Mouse (Mus musculus) CH12.LX (cell line): ENCODE data around the gene Oasl1. TPM values are rescaled to one million over a fixed set of nuclear protein-coding genes. Genes with fewer than 3 reads are reported as not detected.

Experiments used
- DNase-seq: peaks from one replicate; pipeline ENCODE4 v3.0.0-alpha.2; 2013; ENCODE audit errors: extremely low read depth
- H3K27ac ChIP-seq: 2 replicates; pipeline ENCODE4 v1.5.1; 2012; ENCODE audit warnings: low read depth, mild to moderate bottlenecking, control low read depth, moderate library complexity; ENCODE audit not compliant: insufficient read depth
- H3K27me3 ChIP-seq: replicated peaks from 2 replicates; pipeline ENCODE3; 2012; ENCODE audit warnings: inconsistent platforms
- H3K36me3 ChIP-seq, 2 experiments: replicated peaks in 1 of 2; 2 replicates each; pipeline versions ENCODE3 to v1.6.1; 2012; ENCODE audit warnings: inconsistent platforms in 1 of 2, low read length in 1 of 2, mild to moderate bottlenecking in 1 of 2, mixed read lengths in 1 of 2, moderate library complexity in 1 of 2; ENCODE audit not compliant: control insufficient read depth in 1 of 2, insufficient read depth in 1 of 2
- H3K4me1 ChIP-seq, 2 experiments: 2 replicates each; pipeline ENCODE4 v1.6.1; 2012; ENCODE audit warnings: inconsistent platforms in 1 of 2, moderate library complexity in 1 of 2; ENCODE audit not compliant: insufficient read depth in 2 of 2, control insufficient read depth in 1 of 2
- H3K4me2 ChIP-seq: 2 replicates; pipeline ENCODE4 v1.6.1; 2012; ENCODE audit warnings: low read depth, mild to moderate bottlenecking, control low read depth; ENCODE audit not compliant: poor library complexity, insufficient read depth, severe bottlenecking
- H3K4me3 ChIP-seq, 3 experiments: fragments of 150-350 bp in 1 of 3; sonication (generic) in 1 of 3; replicated peaks in 1 of 3; 2 replicates each; pipeline versions ENCODE3 to v1.5.1; 2011 to 2012; ENCODE audit warnings: low read depth in 2 of 3, low read length in 2 of 3, mild to moderate bottlenecking in 2 of 3, moderate library complexity in 2 of 3, control low read depth in 1 of 3, improper control_type of control experiment in 1 of 3, inconsistent platforms in 1 of 3, mixed read lengths in 1 of 3; ENCODE audit not compliant: poor library complexity in 1 of 3
- H3K79me2 ChIP-seq: replicated peaks from 2 replicates; pipeline ENCODE4 v1.6.1; 2012; ENCODE audit warnings: mild to moderate bottlenecking, moderate library complexity; ENCODE audit not compliant: control insufficient read depth, poor library complexity, insufficient read depth, severe bottlenecking; ENCODE audit errors: extremely low read depth
- H3K9ac ChIP-seq: 2 replicates; pipeline ENCODE4 v1.6.1; 2012; ENCODE audit warnings: low read depth, mild to moderate bottlenecking, control low read depth, moderate library complexity; ENCODE audit not compliant: insufficient read depth
- H3K9me3 ChIP-seq: replicated peaks from 2 replicates; pipeline ENCODE3; 2012; ENCODE audit warnings: low read length, inconsistent platforms, mixed read lengths
- BHLHE40 ChIP-seq: IDR thresholded peaks from 2 replicates; pipeline ENCODE4 v1.6.1; 2011; ENCODE audit warnings: mild to moderate bottlenecking, low read depth, low read length, improper control_type of control experiment
- CTCF ChIP-seq, 2 experiments: IDR thresholded peaks in 1 of 2; conservative IDR thresholded peaks in 1 of 2; 2 replicates each; pipeline ENCODE4 v1.5.1; 2011 to 2012; ENCODE audit warnings: low read depth in 2 of 2, low read length in 2 of 2, improper control_type of control experiment in 1 of 2, inconsistent platforms in 1 of 2, mild to moderate bottlenecking in 1 of 2, moderate library complexity in 1 of 2
- ELF1 ChIP-seq: IDR thresholded peaks from 2 replicates; pipeline ENCODE4 v1.6.1; 2014; ENCODE audit warnings: low read depth, mild to moderate bottlenecking, inconsistent platforms, low read length, improper control_type of control experiment
- HCFC1 ChIP-seq: IDR thresholded peaks from 2 replicates; pipeline ENCODE4 v1.6.1; 2012; ENCODE audit warnings: low read depth, mild to moderate bottlenecking, inconsistent platforms, low read length, improper control_type of control experiment
- JUND ChIP-seq: conservative IDR thresholded peaks from 2 replicates; pipeline ENCODE4 v1.6.1; 2011; ENCODE audit warnings: low read depth, low read length, improper control_type of control experiment
- MAFK ChIP-seq: IDR thresholded peaks from 2 replicates; pipeline ENCODE4 v1.6.1; 2011; ENCODE audit warnings: low read length, improper control_type of control experiment; ENCODE audit not compliant: insufficient replicate concordance
- MAZ ChIP-seq: IDR thresholded peaks from 2 replicates; pipeline ENCODE4 v1.6.1; 2012; ENCODE audit warnings: low read depth, mild to moderate bottlenecking, inconsistent platforms, low read length, improper control_type of control experiment, moderate library complexity
- MEF2A ChIP-seq: IDR thresholded peaks from 2 replicates; pipeline ENCODE4 v1.6.1; 2014; ENCODE audit warnings: low read depth, mild to moderate bottlenecking, inconsistent platforms, low read length, improper control_type of control experiment, borderline replicate concordance
- MXI1 ChIP-seq: IDR thresholded peaks from 2 replicates; pipeline ENCODE4 v1.6.1; 2011; ENCODE audit warnings: mild to moderate bottlenecking, low read depth, low read length, improper control_type of control experiment
- NRF1 ChIP-seq: IDR thresholded peaks from 2 replicates; pipeline ENCODE4 v1.6.1; 2014; ENCODE audit warnings: low read depth, mild to moderate bottlenecking, inconsistent platforms, low read length, improper control_type of control experiment, moderate library complexity
- POLR2A ChIP-seq: IDR thresholded peaks from 2 replicates; pipeline ENCODE4 v1.6.1; 2011; ENCODE audit warnings: low read depth, mild to moderate bottlenecking, improper control_type of control experiment, low read length
- RAD21 ChIP-seq: IDR thresholded peaks from 2 replicates; pipeline ENCODE4 v1.6.1; 2011; ENCODE audit warnings: low read depth, mild to moderate bottlenecking, low read length, improper control_type of control experiment, moderate library complexity
- USF1 ChIP-seq: IDR thresholded peaks from 2 replicates; pipeline ENCODE4 v1.6.1; 2014; ENCODE audit warnings: low read depth, mild to moderate bottlenecking, inconsistent platforms, low read length, improper control_type of control experiment
- USF2 ChIP-seq: conservative IDR thresholded peaks from 2 replicates; pipeline ENCODE4 v1.6.1; 2011; ENCODE audit warnings: low read depth, low read length, improper control_type of control experiment
- ZC3H11A ChIP-seq: IDR thresholded peaks from 2 replicates; pipeline ENCODE4 v1.6.1; 2012; ENCODE audit warnings: low read depth, mild to moderate bottlenecking, inconsistent platforms, low read length, improper control_type of control experiment
- ZMIZ1 ChIP-seq: IDR thresholded peaks from 2 replicates; pipeline ENCODE4 v1.6.1; 2012; ENCODE audit warnings: low read depth, mild to moderate bottlenecking, inconsistent platforms, low read length, improper control_type of control experiment
- ZNF384 ChIP-seq: IDR thresholded peaks from 2 replicates; pipeline ENCODE4 v1.6.1; 2012; ENCODE audit warnings: low read depth, low read length, improper control_type of control experiment, inconsistent platforms
- dilution Hi-C: fragments of 300-500 bp; cut with MboI; formaldehyde crosslinking; loops from 2 replicates; pipeline ENCODE4 v1.14.3; 2020; ENCODE audit warnings: low sequenced_read_pairs; ENCODE audit not compliant: extremely low pct_unique_long_range_greater_than_20kb, extremely low pct_ligation_motif_present
- in situ Hi-C: fragments of 300-500 bp; cut with MboI; formaldehyde crosslinking; loops from 3 replicates; pipeline ENCODE4 v1.14.3; 2019; ENCODE audit warnings: low sequenced_read_pairs, low pct_ligation_motif_present, low pct_unique_long_range_greater_than_20kb, mixed read lengths
- polyA plus RNA-seq: library from polyadenylated mRNA; unstranded; fragments of >175 nt; gene quantifications from 2 replicates; pipeline ENCODE4 v1.2.1, GENCODE M21; 2012; ENCODE audit warnings: low read depth; ENCODE audit not compliant: insufficient read length
- total RNA-seq, 2 experiments: library from RNA; depleted of rRNA; stranded (reverse); fragments of 300-350 nt in 1 of 2; fragments of >200 nt in 1 of 2; gene quantifications; 2 replicates each; pipeline ENCODE4 v1.2.3; 2012 to 2014

The Oasl1 gene
- total and polyA plus RNA-seq, 3 experiments: 0.37 TPM; not detected in 2

DNA sequence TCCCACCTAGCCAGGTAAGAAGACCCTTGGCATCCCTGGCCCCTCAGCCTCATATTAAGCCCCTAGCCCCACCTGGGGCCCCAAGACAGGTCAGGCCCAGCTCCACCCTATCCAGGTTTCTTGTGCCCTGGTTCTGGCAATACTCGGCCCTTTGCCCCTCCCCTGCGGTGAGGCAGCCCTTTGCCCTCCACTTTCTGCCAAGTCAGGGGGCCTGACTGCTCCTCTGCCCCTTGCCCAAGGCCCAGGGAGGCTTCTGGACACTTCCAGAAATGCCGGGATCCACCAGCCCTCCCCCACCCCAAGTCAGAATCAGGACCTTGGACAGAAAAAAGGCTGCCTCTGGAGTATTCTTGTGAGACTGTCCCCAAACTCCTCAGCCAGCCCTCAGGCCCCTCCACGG is 46.0 kb downstream of the Oasl1 start:
- Histone ChIP-seq H3K27ac (no peak overlapping the region), H3K79me2 (no peaks in the 10 kb centered on the region), H3K27me3 (peaks cover 15% of the 10 kb centered on the region), H3K9me3 (no peaks in the 10 kb centered on the region), H3K4me3 (no peak overlapping the region), H3K9ac (no peak overlapping the region), H3K36me3 (no peaks in the 10 kb centered on the region), H3K4me1 (peaks cover 8 to 20% of the 10 kb centered on the region in 2 experiments), H3K4me2 (no peak overlapping the region)
- TF ChIP-seq MAZ (no peak), JUND (no peak)
- dilution Hi-C loops: no loop called here
- no peak for DNase-seq
- in situ Hi-C loops: no loop called here

DNA sequence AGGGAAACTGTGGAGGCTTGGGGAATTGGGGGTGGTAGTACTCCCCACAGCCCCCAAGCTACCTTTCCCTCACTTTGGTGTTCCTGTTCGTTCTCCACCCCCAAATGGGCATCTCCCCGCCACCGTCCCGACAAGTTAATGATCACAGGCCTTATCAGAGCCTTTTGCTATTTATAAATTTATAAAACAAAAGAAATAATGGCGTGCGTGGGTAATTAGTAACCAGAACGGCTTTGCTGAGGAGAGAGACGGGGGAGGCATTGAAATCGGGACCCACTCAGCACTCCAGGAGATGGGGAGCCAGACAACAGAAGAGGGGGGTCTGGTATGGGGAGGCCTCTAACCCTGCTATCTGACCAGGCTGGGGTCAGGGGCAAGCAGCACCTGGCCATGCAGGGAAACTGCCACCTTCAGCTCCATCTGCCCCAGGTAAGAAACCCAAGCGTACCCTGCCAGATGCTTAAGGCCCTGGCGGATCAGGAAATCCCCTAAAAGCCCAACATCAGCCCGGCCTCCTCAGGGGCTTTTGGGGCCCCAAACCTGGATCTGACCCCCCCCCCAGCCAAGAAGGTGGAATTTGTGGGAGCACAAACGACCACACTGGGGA is 46.7 kb downstream of the Oasl1 start:
- Histone ChIP-seq H3K9ac (no peak overlapping the region), H3K4me2 (no peak overlapping the region), H3K27ac (no peak overlapping the region), H3K27me3 (peaks cover 15% of the 10 kb centered on the region), H3K79me2 (no peaks in the 10 kb centered on the region), H3K4me3 (no peak overlapping the region), H3K4me1 (peaks cover 8 to 20% of the 10 kb centered on the region in 2 experiments), H3K36me3 (no peaks in the 10 kb centered on the region), H3K9me3 (no peaks in the 10 kb centered on the region)
- dilution Hi-C loops (no loop called here), in situ Hi-C loops (loop anchor here (10.0 kb wide), 1 partner anchor 135 kb away; no protein-coding TSS in a partner anchor)
- TF ChIP-seq JUND (no peak), MXI1 (no peak), USF2 (no peak), ELF1 (no peak), ZC3H11A (no peak), ZMIZ1 (no peak), HCFC1 (no peak), RAD21 (no peak), CTCF (conservative IDR thresholded peaks at IDR 0.05 in 1 of 2, IDR thresholded peaks at IDR 0.05 in 1 of 2; ENCODE audit: low read depth in 2 of 2, low read length in 2 of 2) (no peak), MAFK (no peak), ZNF384 (no peak), USF1 (no peak), MEF2A (no peak), POLR2A (no peak), BHLHE40 (no peak), NRF1 (no peak)
- no peak for DNase-seq
